Mouse (Mus musculus): Measurements from ENCODE around the gene Cct6b. TPM values are rescaled to one million over a fixed set of nuclear protein-coding genes. Genes with fewer than 3 reads are reported as not detected.

The Cct6b gene
- polyA plus RNA-seq (2012; rRNA removed), result 0.16 and 0.20 TPM in 2 replicates

DNA sequence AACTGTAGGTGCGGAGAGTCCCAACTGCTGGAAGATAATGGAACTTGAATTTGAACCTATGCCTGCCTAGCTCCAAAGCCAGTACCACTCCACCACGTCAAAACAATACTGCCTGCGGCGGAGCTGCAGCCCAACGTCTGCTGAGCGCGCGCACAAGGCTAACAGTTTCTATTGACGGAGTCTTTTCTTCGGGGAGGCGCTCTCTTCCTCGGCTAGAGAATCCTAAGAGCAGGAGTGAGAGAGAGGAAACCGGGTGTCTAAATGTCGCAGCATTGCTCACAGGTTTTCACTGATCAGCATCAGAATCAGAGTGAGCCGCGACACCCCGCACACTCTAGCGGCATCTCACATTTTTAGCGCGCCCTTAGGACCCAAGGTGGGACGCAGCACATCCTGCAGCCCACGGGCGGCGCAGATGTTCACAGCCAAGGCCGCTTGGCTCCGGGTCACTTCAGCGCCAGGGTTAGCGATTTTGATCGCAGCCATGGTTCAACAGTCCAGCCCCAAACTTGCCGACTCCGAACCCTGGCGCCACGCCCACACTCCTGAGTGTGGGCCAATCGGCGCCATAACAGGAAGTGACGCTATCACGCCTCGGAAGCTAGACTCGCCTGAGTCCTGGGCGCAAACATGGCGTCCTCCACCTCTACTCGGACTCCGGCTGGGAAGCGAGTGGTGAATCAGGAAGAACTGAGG, at the start of gene Cct6b, which contains the start of gene Zfp830:
Gene Cct6b, minus strand, starts transcription at position 580 of the 696 bp plus-strand sequence.
Gene Zfp830, plus strand, starts transcription at position 604 of the 696 bp plus-strand sequence.
- DNase-seq (ENCODE audit: low read depth), result peak; percentile 98
- peak; percentile 66; the same call in 1 of the 2 replicates for TF ChIP-seq POLR2A (IDR thresholded peaks at IDR 0.05; ENCODE audit: borderline replicate concordance, extremely low read depth, insufficient read depth, insufficient read length, poor library complexity, severe bottlenecking)
- no peak for TF ChIP-seq CTCF (IDR thresholded peaks at IDR 0.05; ENCODE audit: borderline replicate concordance, extremely low read depth, insufficient read depth, insufficient read length)

- TF ChIP-seq POLR2A (IDR thresholded peaks at IDR 0.05; ENCODE audit: borderline replicate concordance, extremely low read depth, insufficient read depth, insufficient read length, poor library complexity, severe bottlenecking) (no peak), CTCF (IDR thresholded peaks at IDR 0.05; ENCODE audit: borderline replicate concordance, extremely low read depth, insufficient read depth, insufficient read length) (no peak)
- peak; percentile 8 for DNase-seq (ENCODE audit: low read depth)
These were observed 44.4 kb upstream of the Cct6b start for GRCm38 (mm10) chr11:82808485-82808884.

DNA sequence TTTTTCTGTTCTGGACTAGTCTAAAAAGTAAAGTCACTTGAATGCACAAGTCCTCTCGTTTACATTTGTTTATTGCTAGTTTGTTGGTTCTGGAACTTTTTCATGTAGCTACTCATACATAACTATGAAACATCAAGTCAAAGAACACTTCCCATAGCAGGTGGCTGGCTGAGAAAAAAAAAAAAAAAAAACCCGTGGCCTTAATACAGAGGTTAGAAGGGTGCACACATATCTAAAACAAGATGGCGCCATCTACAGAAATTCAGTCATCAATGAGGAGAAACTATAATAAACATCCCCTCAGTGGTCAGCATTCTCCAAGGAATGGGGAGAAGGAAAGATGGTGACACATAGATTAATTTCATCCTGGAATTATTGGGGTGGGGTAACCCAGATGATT, 43.2 kb upstream of the Cct6b start:
- TF ChIP-seq CTCF (IDR thresholded peaks at IDR 0.05; ENCODE audit: borderline replicate concordance, extremely low read depth, insufficient read depth, insufficient read length) (no peak), POLR2A (IDR thresholded peaks at IDR 0.05; ENCODE audit: borderline replicate concordance, extremely low read depth, insufficient read depth, insufficient read length, poor library complexity, severe bottlenecking) (no peak)
- no peak for DNase-seq (ENCODE audit: low read depth)

DNA sequence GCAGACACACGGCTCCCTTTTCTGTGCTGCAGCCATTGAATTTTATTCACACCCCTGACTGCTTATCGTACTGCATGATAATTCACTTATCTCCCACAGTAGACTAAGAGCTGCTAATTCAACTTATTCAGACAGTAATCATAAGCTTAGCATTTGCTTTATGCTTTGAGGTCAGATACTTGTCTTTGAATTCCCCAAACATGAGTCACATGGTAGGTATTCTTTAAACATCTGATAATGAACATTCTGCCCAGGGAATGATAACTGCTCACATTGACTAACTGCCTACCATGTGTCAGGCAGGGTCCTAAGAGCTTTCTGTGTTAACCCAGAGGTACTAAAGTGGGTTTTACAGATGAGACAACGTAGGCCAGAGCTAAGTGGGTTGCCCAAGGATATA, 42.5 kb upstream of the Cct6b start:
- no peak for DNase-seq (ENCODE audit: low read depth)
- TF ChIP-seq POLR2A (IDR thresholded peaks at IDR 0.05; ENCODE audit: borderline replicate concordance, extremely low read depth, insufficient read depth, insufficient read length, poor library complexity, severe bottlenecking), result no peak
- no peak for TF ChIP-seq CTCF (IDR thresholded peaks at IDR 0.05; ENCODE audit: borderline replicate concordance, extremely low read depth, insufficient read depth, insufficient read length)

DNA sequence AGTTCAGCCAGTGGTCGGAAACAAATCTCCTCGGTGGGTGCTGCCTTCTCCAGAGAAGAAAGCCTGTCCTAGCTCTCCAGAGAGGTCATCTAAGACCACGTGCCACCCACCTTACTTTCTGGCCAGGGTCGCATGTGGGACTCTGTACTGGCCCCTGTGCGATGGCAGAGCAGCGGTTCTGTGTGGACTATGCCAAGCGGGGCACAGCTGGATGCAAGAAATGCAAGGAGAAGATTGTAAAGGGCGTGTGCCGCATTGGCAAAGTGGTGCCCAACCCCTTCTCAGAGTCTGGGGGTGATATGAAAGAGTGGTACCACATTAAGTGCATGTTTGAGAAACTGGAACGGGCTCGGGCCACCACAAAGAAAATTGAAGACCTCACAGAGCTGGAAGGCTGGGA, 19.3 kb upstream of the Cct6b start:
- no peak for DNase-seq (ENCODE audit: low read depth)
- no peak for TF ChIP-seq CTCF (IDR thresholded peaks at IDR 0.05; ENCODE audit: borderline replicate concordance, extremely low read depth, insufficient read depth, insufficient read length)
- no peak for TF ChIP-seq POLR2A (IDR thresholded peaks at IDR 0.05; ENCODE audit: borderline replicate concordance, extremely low read depth, insufficient read depth, insufficient read length, poor library complexity, severe bottlenecking)

DNA sequence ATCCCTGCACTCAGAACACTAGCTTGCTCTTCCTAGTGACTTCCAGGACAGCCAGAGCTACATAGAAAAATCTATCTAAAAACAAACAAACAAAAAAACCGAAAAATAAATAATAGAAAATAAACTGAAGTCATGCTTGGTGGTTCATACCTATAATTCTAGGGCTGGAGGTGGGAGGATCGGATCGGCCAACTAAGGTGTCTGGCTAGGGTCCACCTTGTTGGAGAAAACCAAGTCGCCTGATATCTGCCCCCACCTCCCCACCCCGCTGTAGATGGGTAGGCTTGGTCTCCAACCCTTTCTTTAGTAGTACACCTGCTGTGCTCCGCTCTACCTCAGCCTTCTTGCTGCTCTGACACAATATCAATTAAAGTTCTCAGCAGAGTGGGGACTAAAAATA, 18.1 kb upstream of the Cct6b start:
- no peak for DNase-seq (ENCODE audit: low read depth)
- no peak for TF ChIP-seq POLR2A (IDR thresholded peaks at IDR 0.05; ENCODE audit: borderline replicate concordance, extremely low read depth, insufficient read depth, insufficient read length, poor library complexity, severe bottlenecking)
- TF ChIP-seq CTCF (IDR thresholded peaks at IDR 0.05; ENCODE audit: borderline replicate concordance, extremely low read depth, insufficient read depth, insufficient read length), result no peak

DNA sequence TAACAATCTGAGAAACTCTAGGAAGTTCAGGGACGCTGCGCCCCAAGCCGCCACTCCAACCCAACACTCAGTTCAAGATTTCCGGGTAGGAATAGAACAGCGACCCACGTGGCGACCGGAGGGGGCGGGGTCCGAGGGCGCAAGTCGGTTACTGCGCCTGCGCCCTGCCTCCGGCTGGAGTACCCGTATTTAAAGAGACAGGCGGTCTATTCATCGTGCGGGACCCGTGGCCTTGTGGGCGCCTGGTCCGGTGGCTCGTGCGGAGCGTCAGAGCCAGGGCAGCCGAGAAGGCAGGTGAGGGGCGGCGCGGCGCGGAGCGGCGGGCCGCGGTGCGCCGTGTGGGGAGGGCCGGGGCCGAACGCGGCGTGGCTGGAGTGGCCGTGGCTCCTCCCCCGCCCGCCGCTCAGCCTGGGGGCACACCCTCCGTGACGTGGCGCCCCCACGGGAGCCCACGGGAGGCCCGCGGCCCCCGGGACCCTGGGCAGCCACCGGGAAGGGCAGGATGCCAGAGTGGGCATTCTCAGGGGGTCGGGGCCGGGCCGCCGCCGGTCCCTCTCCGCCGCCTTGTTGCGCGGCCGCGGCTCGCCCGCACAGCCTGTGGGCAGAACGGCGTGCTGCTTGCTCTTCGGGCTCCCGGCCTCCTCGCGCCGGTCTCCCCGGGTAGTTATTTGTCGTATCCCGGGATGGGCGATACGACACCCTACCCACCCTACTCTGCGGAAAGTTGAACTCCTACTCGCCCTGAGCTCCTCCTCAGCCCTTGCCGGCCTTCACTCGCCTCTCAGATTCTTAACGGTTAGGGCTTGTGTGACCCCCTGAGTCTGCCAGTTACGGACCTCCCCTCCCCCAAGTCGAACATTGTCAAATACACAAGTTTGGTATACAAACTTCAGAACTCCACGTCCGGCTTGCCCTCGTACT, 17.1 kb upstream of the Cct6b start, which contains the start of gene Lig3:
Gene Lig3, plus strand, starts transcription at position 126 of the 921 bp plus-strand sequence.
- TF ChIP-seq CTCF (IDR thresholded peaks at IDR 0.05; ENCODE audit: borderline replicate concordance, extremely low read depth, insufficient read depth, insufficient read length) (no peak), POLR2A (IDR thresholded peaks at IDR 0.05; ENCODE audit: borderline replicate concordance, extremely low read depth, insufficient read depth, insufficient read length, poor library complexity, severe bottlenecking) (peak; percentile 18; the same call in 1 of the 2 replicates)

GRCm38 (mm10) chr11:82780134-82780533, 16.0 kb upstream of the Cct6b start:
- no peak for DNase-seq (ENCODE audit: low read depth)
- no peak for TF ChIP-seq POLR2A (IDR thresholded peaks at IDR 0.05; ENCODE audit: borderline replicate concordance, extremely low read depth, insufficient read depth, insufficient read length, poor library complexity, severe bottlenecking)
- no peak for TF ChIP-seq CTCF (IDR thresholded peaks at IDR 0.05; ENCODE audit: borderline replicate concordance, extremely low read depth, insufficient read depth, insufficient read length)

More for the DNA sequence above, 17.1 kb upstream of the Cct6b start, which contains the start of gene Lig3:
- DNase-seq (ENCODE audit: low read depth), result peak; percentile 98

GRCm38 (mm10) chr11:82764438-82764924, 360 bp upstream of the Cct6b start:
- TF ChIP-seq POLR2A (IDR thresholded peaks at IDR 0.05; ENCODE audit: borderline replicate concordance, extremely low read depth, insufficient read depth, insufficient read length, poor library complexity, severe bottlenecking) (no peak), CTCF (IDR thresholded peaks at IDR 0.05; ENCODE audit: borderline replicate concordance, extremely low read depth, insufficient read depth, insufficient read length) (no peak)
- DNase-seq (ENCODE audit: low read depth), result no peak

- DNase-seq (ENCODE audit: low read depth), result no peak
- TF ChIP-seq POLR2A (IDR thresholded peaks at IDR 0.05; ENCODE audit: borderline replicate concordance, extremely low read depth, insufficient read depth, insufficient read length, poor library complexity, severe bottlenecking), result no peak
These were observed 860 bp downstream of the Cct6b start for GRCm38 (mm10) chr11:82763261-82763660.

DNA sequence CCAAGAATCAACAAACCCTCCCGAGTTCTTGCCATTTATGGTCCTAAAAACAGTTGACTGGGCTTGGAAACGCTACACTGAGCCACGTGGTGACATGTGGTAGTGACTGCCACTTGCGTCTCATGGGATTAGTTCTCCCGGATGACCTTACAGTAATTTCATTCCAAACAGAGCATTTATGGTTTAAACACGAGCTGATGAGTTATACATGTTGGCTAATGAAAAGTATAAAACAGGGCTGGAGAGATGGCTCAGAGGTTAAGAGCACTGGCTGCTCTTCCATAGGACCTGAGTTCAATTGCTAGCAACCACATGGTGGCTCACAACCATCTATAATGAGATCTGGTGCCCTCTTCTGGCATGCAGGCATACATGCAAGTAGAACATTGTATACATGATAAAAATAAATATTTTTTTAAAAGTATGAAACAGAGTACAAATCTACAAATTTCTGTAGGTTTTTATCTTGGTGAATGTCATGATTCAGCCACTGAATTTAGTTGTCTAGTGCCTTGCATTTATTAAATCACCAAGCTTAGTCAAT, 1.8 kb downstream of the Cct6b start:
- TF ChIP-seq POLR2A (IDR thresholded peaks at IDR 0.05; ENCODE audit: borderline replicate concordance, extremely low read depth, insufficient read depth, insufficient read length, poor library complexity, severe bottlenecking), result no peak
- no peak for TF ChIP-seq CTCF (IDR thresholded peaks at IDR 0.05; ENCODE audit: borderline replicate concordance, extremely low read depth, insufficient read depth, insufficient read length)
- DNase-seq (ENCODE audit: low read depth), result no peak
